Mouse (Mus musculus) stomach, embryonic 15.5 days (tissue): ENCODE data around the gene Paqr9. TPM values are rescaled to one million over a fixed set of nuclear protein-coding genes. Genes with fewer than 3 reads are reported as not detected.
A peak's percentile ranks its signal among the peaks of the same experiment; 100 is the strongest.

Source experiments
- ATAC-seq: fragments of 200-750 bp; cut with Nextera tagmentation; 2 replicates; pipeline ENCODE4 v1.8.0; 2017; ENCODE audit warnings: low read depth, moderate number of reproducible peaks, moderate TSS enrichment; ENCODE audit not compliant: insufficient read depth, low FRiP score
- H3K27ac ChIP-seq: fragments of 300-500 bp; sonication (generic); 2 replicates; pipeline ENCODE4 v1.5.1; 2015; ENCODE audit warnings: mild to moderate bottlenecking, inconsistent platforms
- H3K27me3 ChIP-seq: fragments of 300-500 bp; sonication (generic); replicated peaks from 2 replicates; pipeline ENCODE4 v1.6.1; 2015; ENCODE audit warnings: inconsistent platforms
- H3K36me3 ChIP-seq: fragments of 300-500 bp; sonication (generic); 2 replicates; pipeline ENCODE4 v1.6.1; 2015; ENCODE audit warnings: inconsistent platforms
- H3K4me1 ChIP-seq: fragments of 300-500 bp; sonication (generic); 2 replicates; pipeline ENCODE4 v1.6.1; 2015; ENCODE audit warnings: inconsistent platforms
- H3K4me2 ChIP-seq: fragments of 300-500 bp; sonication (generic); 2 replicates; pipeline ENCODE4 v1.6.1; 2015; ENCODE audit warnings: mild to moderate bottlenecking, inconsistent platforms
- H3K4me3 ChIP-seq: fragments of 300-500 bp; sonication (generic); replicated peaks from 2 replicates; pipeline ENCODE4 v1.5.1; 2015; ENCODE audit warnings: inconsistent platforms
- H3K9ac ChIP-seq: fragments of 300-500 bp; sonication (generic); 2 replicates; pipeline ENCODE4 v1.6.1; 2015; ENCODE audit warnings: inconsistent platforms
- H3K9me3 ChIP-seq: fragments of 300-500 bp; sonication (generic); 2 replicates; pipeline ENCODE4 v1.6.1; 2016; ENCODE audit warnings: inconsistent platforms
- WGBS: fragments of 180-500 bp; shearing (Covaris S2); methylation state at CpG from one replicate; pipeline ENCODE4 v1.1.7; 2015; 5-methylcytosine and 5-hydroxymethylcytosine counted together
- polyA plus RNA-seq: library from polyadenylated mRNA; unstranded; fragments of >200 nt; fragmentation: Nextera tagmentation; extraction: Ambion mirVana; gene quantifications from 2 replicates; pipeline ENCODE4 v1.2.1, GENCODE M21; 2015

The Paqr9 gene
- polyA plus RNA-seq, 1 experiment from 2014 or later, result 1.3 TPM

GRCm38 (mm10) chr9:95525961-95526360 lies 33.5 kb upstream of the Paqr9 start:
- Histone ChIP-seq H3K4me1 (no peaks in the 10 kb centered on the region), H3K27me3 (no peaks in the 10 kb centered on the region), H3K4me2 (no peak overlapping the region), H3K27ac (no peak overlapping the region), H3K36me3 (no peaks in the 10 kb centered on the region), H3K9ac (no peak overlapping the region), H3K4me3 (no peak overlapping the region), H3K9me3 (no peaks in the 10 kb centered on the region)
- ATAC-seq, result peak; percentile 65; the same call in 1 of the 2 replicates
- whole genome bisulfite sequencing, result 7% methylated on average over 2 of the region's 2 CpGs

DNA sequence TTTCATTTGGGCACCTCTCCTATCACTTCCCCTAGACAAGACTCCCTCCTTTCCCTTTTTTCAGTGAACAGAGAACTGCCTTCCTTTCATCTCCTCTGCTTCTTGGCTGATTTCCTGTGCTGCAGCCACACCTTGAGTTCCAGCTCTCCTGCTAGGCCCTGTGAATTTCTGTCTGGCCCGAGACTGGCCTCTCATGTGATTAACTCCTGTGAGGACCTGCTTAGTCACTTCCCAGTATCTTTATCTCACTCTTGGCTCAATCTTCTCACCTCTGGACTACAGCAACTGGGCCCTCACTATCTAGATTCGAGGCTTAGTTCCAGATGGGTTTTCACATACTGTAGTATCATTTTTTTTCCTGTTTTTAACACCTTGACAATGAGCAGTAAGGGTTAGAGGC lies 31.8 kb upstream of the Paqr9 start:
- no peak overlapping the region for H3K9ac ChIP-seq
- H3K36me3 ChIP-seq, result no peaks in the 10 kb centered on the region
- 31% methylated on average over 2 of the region's 2 CpGs for WGBS
- H3K4me2 ChIP-seq, result no peak overlapping the region
- H3K27me3 ChIP-seq, result no peaks in the 10 kb centered on the region
- no peak for ATAC-seq
- H3K27ac ChIP-seq, result no peak overlapping the region
- no peaks in the 10 kb centered on the region for H3K9me3 ChIP-seq
- H3K4me1 ChIP-seq, result no peaks in the 10 kb centered on the region
- no peak overlapping the region for H3K4me3 ChIP-seq

DNA sequence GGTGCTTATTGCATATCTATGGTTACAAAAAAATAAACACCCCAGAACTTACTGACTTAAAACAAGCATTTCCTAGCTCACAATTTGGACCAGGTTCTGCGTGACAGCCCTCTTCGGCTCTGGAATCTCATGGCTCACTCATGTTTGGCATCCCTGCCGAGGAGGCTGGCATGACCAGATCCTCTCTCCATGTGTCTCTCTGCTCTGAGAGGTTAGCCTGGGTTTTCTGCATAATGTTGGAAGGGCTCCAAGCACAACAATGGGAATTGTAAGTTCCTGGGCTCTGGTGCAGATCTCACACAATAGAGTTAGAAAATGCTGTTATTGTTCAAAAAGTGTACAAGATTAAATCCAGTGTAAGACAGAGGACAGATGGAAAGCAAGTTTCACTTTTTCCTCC lies 28.3 kb upstream of the Paqr9 start:
- H3K27me3 ChIP-seq, result no peaks in the 10 kb centered on the region
- H3K9ac ChIP-seq, result no peak overlapping the region
- no peaks in the 10 kb centered on the region for H3K9me3 ChIP-seq
- H3K4me1 ChIP-seq, result no peaks in the 10 kb centered on the region
- no peak for ATAC-seq
- H3K27ac ChIP-seq, result no peak overlapping the region
- H3K36me3 ChIP-seq, result no peaks in the 10 kb centered on the region
- H3K4me2 ChIP-seq, result no peak overlapping the region
- no peak overlapping the region for H3K4me3 ChIP-seq
- WGBS, result 70% methylated on average over 3 of the region's 3 CpGs

- H3K4me1 ChIP-seq, result no peaks in the 10 kb centered on the region
- no peaks in the 10 kb centered on the region for H3K27me3 ChIP-seq
- no peak overlapping the region for H3K4me2 ChIP-seq
- WGBS, result 38% methylated on average over 6 of the region's 6 CpGs
- no peaks in the 10 kb centered on the region for H3K9me3 ChIP-seq
- no peak overlapping the region for H3K9ac ChIP-seq
- H3K4me3 ChIP-seq, result no peak overlapping the region
- H3K27ac ChIP-seq, result no peak overlapping the region
- ATAC-seq, result no peak
- H3K36me3 ChIP-seq, result no peaks in the 10 kb centered on the region
Observed at GRCm38 (mm10) chr9:95533817-95534216, 25.6 kb upstream of the Paqr9 start.

GRCm38 (mm10) chr9:95539176-95539800 lies 20.2 kb upstream of the Paqr9 start:
- ATAC-seq, result no peak
- Histone ChIP-seq H3K27me3 (no peaks in the 10 kb centered on the region), H3K27ac (no peak overlapping the region), H3K4me2 (no peak overlapping the region), H3K9ac (no peak overlapping the region), H3K4me3 (no peak overlapping the region), H3K4me1 (no peaks in the 10 kb centered on the region), H3K36me3 (no peaks in the 10 kb centered on the region), H3K9me3 (no peaks in the 10 kb centered on the region)
- WGBS, result 64% methylated on average over 2 of the region's 2 CpGs

DNA sequence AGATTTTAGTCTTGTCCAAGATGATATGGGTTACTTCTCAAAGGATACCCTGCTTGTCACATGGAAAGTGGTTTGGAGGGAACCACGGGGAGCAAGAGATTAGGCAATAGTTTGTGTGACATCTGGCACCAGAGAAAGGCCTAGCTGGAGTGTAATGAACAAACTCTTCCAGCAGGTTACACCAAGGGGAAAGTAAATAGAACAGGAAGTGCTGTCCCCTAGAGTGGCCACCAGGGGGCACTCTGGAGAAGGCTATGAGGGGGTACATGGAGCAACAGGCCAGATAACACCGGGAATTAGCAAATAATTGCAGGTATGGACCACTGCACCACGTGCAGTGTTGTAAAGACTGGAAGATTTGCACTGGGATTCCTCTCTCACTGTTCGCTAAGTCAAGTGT lies 19.0 kb upstream of the Paqr9 start:
- Histone ChIP-seq H3K4me2 (no peak overlapping the region), H3K4me3 (no peak overlapping the region), H3K9me3 (no peaks in the 10 kb centered on the region), H3K27ac (no peak overlapping the region), H3K27me3 (no peaks in the 10 kb centered on the region), H3K9ac (no peak overlapping the region), H3K4me1 (no peaks in the 10 kb centered on the region), H3K36me3 (no peaks in the 10 kb centered on the region)
- ATAC-seq, result no peak
- WGBS, result 53% methylated on average over 4 of the region's 4 CpGs

DNA sequence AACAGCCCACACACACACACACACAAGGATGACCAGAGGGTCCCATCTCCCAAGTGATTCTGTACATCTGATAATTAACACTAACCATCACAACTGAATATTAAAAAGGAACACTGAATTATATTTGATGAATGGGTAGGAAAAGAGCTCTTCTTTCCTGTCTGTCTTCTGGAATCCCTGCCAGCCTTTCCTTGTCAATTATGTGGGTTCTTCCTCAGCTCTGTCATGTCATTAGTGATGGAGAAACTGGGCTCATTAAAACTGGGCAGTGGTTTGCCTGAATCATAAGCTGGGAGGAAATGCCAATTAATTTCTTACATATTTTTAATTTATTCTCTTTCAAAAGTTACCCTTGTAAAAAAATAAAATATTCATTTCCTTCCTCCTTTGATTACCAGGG lies 18.2 kb upstream of the Paqr9 start:
- no peak for ATAC-seq
- no peaks in the 10 kb centered on the region for H3K27me3 ChIP-seq

DNA sequence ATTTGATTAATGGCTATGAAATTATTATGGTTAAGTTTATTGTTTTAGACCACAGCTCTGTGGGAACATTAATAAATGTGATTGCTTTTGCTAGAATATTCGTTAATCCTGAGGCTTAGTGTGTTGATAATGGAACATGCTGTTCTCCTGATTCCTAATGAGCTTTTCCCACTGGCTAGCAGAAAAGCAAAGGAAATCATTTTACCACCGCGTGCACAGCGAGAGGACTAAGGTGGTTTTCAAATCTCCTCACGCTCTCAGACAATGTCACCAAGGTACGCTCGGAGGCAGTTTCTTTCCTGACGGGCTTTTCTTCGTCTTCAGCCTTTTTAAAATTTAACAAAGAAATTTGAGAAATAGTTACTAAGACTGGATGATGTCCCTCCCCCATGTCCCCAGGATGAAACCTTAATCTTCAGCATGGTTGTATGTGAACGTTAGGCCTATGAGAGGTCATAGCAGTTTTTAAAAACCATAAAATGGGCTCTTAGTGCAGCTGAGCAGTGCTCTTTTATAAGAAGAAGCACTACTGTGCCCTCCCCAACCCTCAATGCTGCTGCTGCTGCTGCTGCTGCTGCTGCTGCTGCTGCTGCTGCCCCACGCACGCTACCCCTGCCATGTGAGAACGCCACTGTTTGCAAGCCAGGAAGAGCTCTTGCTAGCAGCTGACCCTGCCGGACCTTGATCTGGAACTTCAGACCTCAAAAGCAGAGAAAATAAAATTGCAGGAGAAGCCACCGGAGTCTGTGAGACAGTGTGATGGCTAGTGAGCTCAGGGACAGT lies 17.6 kb upstream of the Paqr9 start:
- Histone ChIP-seq H3K4me3 (no peak overlapping the region), H3K4me1 (no peaks in the 10 kb centered on the region), H3K9me3 (no peaks in the 10 kb centered on the region), H3K36me3 (no peaks in the 10 kb centered on the region), H3K9ac (no peak overlapping the region), H3K4me2 (peak overlapping the region; percentile 10; the same call in 1 of the 2 replicates), H3K27ac (no peak overlapping the region), H3K27me3 (no peaks in the 10 kb centered on the region)
- ATAC-seq, result no peak
- whole genome bisulfite sequencing, result 72% methylated on average over 15 of the region's 15 CpGs

More for the DNA sequence above, 18.2 kb upstream of the Paqr9 start:
- H3K4me3 ChIP-seq, result no peak overlapping the region
- no peak overlapping the region for H3K9ac ChIP-seq
- no peaks in the 10 kb centered on the region for H3K36me3 ChIP-seq
- H3K4me2 ChIP-seq, result no peak overlapping the region
- no peak overlapping the region for H3K27ac ChIP-seq
- H3K9me3 ChIP-seq, result no peaks in the 10 kb centered on the region
- no peaks in the 10 kb centered on the region for H3K4me1 ChIP-seq

- H3K4me1 ChIP-seq, result no peaks in the 10 kb centered on the region
- no peaks in the 10 kb centered on the region for H3K9me3 ChIP-seq
- H3K27ac ChIP-seq, result no peak overlapping the region
- no peaks in the 10 kb centered on the region for H3K27me3 ChIP-seq
- 66% methylated on average over 6 of the region's 6 CpGs for WGBS
- no peak overlapping the region for H3K4me3 ChIP-seq
- no peaks in the 10 kb centered on the region for H3K36me3 ChIP-seq
- H3K4me2 ChIP-seq, result peak overlapping the region; percentile 10; the same call in 1 of the 2 replicates
- no peak overlapping the region for H3K9ac ChIP-seq
- no peak for ATAC-seq
Observed at GRCm38 (mm10) chr9:95542475-95542874, 17.0 kb upstream of the Paqr9 start.

DNA sequence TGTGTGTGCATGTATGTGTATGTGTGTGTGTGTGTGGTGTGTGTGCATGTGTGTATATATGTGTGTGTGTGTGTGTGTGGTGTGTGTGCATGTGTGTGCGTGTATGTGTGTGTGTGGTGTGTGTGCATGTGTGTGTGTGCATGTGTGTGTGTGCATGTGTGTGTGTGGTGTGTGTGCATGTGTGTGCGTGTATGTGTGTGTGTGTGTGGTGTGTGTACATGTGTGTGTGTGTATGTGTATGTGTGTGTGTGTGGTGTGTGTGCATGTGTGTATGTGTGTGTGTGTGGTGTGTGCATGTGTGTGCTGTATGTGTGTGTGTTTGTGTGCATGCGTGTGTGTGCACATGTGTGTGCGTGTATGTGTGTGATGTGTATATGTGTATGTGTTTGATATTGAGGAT lies 14.9 kb upstream of the Paqr9 start:
- no peak overlapping the region for H3K4me2 ChIP-seq
- no peaks in the 10 kb centered on the region for H3K9me3 ChIP-seq
- no peaks in the 10 kb centered on the region for H3K4me1 ChIP-seq
- H3K36me3 ChIP-seq, result no peaks in the 10 kb centered on the region
- H3K27me3 ChIP-seq, result no peaks in the 10 kb centered on the region
- no peak overlapping the region for H3K9ac ChIP-seq
- no peak for ATAC-seq
- H3K4me3 ChIP-seq, result no peak overlapping the region
- WGBS, result 89% methylated on average over 4 of the region's 4 CpGs
- H3K27ac ChIP-seq, result no peak overlapping the region

DNA sequence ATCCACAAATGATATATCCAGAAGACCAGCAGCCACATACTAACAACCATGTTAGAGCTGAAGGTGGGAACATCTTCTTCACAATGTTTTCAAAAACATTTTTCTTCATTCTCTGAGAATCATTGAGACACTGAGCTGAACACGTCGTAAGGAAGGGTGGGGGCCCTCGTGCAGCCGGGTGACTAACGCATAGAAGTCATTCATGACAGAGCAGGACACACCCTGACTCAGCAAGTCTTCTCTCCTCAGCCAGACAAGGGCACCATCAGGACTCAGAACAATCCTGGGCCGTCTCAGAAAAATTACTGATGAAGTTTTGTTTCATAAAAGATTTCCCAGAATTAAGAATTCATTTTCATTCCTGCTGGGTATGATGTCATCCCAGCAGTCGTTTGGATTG lies 12.8 kb upstream of the Paqr9 start:
- peak; percentile 78; the same call in 1 of the 2 replicates for ATAC-seq
- H3K27ac ChIP-seq, result no peak overlapping the region
- no peak overlapping the region for H3K4me3 ChIP-seq
- H3K4me1 ChIP-seq, result no peaks in the 10 kb centered on the region
- no peaks in the 10 kb centered on the region for H3K9me3 ChIP-seq
- H3K27me3 ChIP-seq, result no peaks in the 10 kb centered on the region
- no peak overlapping the region for H3K9ac ChIP-seq
- no peak overlapping the region for H3K4me2 ChIP-seq
- 41% methylated on average over 7 of the region's 7 CpGs for WGBS
- H3K36me3 ChIP-seq, result no peaks in the 10 kb centered on the region

DNA sequence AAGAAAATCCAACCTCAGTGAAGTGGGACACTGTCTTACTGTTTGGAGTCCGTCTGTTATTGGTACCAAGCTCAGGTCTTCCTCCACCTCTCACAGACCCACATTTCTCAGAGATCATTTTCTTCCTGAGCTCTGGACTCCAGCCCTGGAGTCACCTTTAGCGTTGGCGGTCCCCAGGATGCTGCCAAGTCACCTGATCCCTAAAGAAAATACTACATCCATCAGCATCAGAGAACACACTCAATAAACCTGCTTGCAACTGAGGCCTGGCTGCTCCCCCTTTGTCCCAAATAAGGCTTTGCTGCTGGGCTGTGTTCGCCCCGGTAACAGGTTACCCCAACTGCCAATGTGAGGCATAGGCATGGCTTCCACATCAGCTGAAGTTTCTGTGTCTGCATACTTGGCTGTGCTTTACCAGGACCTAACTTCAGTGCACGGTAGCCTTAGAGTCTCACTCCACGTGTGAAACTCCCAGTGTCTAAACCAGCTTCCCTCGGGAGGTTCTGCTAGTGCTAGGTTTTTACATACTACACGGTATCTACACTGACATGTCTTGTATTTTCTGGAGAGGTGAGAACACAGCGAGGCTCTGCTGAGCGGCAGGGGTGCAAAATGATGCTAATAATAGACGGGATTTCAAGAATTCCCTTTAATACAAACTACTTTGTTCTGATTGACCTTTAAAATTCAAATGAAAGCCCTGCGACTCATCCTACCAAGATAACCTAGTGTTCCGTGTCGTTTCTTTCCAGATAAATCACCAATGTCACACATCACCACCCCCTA lies 9.6 kb upstream of the Paqr9 start:
- Histone ChIP-seq H3K9ac (no peak overlapping the region), H3K27ac (no peak overlapping the region), H3K9me3 (no peaks in the 10 kb centered on the region), H3K36me3 (no peaks in the 10 kb centered on the region), H3K4me3 (no peak overlapping the region), H3K4me1 (no peaks in the 10 kb centered on the region), H3K4me2 (no peak overlapping the region), H3K27me3 (no peaks in the 10 kb centered on the region)
- WGBS, result 68% methylated on average over 15 of the region's 15 CpGs
- ATAC-seq, result no peak
